Mouse (Mus musculus) heart, embryonic 12.5 days (tissue): Measurements from ENCODE around the gene Adap2. TPM values are rescaled to one million over a fixed set of nuclear protein-coding genes. Genes with fewer than 3 reads are reported as not detected.
A peak's percentile ranks its signal among the peaks of the same experiment; 100 is the strongest.

Experiments
- ATAC-seq: fragments of 200-750 bp; cut with Nextera tagmentation; 2 replicates; pipeline ENCODE4 v1.8.0; 2017; ENCODE audit warnings: moderate TSS enrichment, moderate library complexity; ENCODE audit not compliant: insufficient number of reproducible peaks, low FRiP score
- H3K27ac ChIP-seq: fragments of 300-500 bp; sonication (generic); 2 replicates; pipeline ENCODE4 v1.5.1; 2016; ENCODE audit warnings: mild to moderate bottlenecking, moderate library complexity; ENCODE audit not compliant: poor library complexity, severe bottlenecking
- H3K27me3 ChIP-seq: fragments of 300-500 bp; sonication (generic); replicated peaks from 2 replicates; pipeline ENCODE4 v1.6.1; 2016; ENCODE audit warnings: mild to moderate bottlenecking, moderate library complexity
- H3K36me3 ChIP-seq: fragments of 300-500 bp; sonication (generic); 2 replicates; pipeline ENCODE4 v1.6.1; 2016; ENCODE audit warnings: mild to moderate bottlenecking, moderate library complexity
- H3K4me1 ChIP-seq: fragments of 300-500 bp; sonication (generic); replicated peaks from 2 replicates; pipeline ENCODE4 v1.6.1; 2016; ENCODE audit warnings: mild to moderate bottlenecking
- H3K4me2 ChIP-seq: fragments of 300-500 bp; sonication (generic); 2 replicates; pipeline ENCODE4 v1.6.1; 2016; ENCODE audit warnings: mild to moderate bottlenecking, moderate library complexity
- H3K4me3 ChIP-seq: fragments of 300-500 bp; sonication (generic); 2 replicates; pipeline ENCODE4 v1.5.1; 2016; ENCODE audit warnings: mild to moderate bottlenecking
- H3K9ac ChIP-seq: fragments of 300-500 bp; sonication (generic); 2 replicates; pipeline ENCODE4 v1.6.1; 2016; ENCODE audit warnings: mild to moderate bottlenecking, moderate library complexity
- H3K9me3 ChIP-seq: fragments of 300-500 bp; sonication (generic); replicated peaks from 2 replicates; pipeline ENCODE4 v1.6.1; 2016; ENCODE audit warnings: mild to moderate bottlenecking, moderate library complexity
- WGBS: fragments of 180-500 bp; shearing (Covaris S2); methylation state at CpG from one replicate; pipeline ENCODE4 v1.1.7; 2016; 5-methylcytosine and 5-hydroxymethylcytosine counted together
- polyA plus RNA-seq: library from polyadenylated mRNA; unstranded; fragments of >200 nt; fragmentation: Nextera tagmentation; extraction: Ambion mirVana; gene quantifications from 2 replicates; pipeline ENCODE4 v1.2.1, GENCODE M21; 2016

Gene Adap2
- polyA plus RNA-seq = 0.51 and 0.92 TPM in 2 replicates

GRCm38 (mm10) chr11:80153857-80154495, at the start of gene Adap2:
Gene Adap2 (plus strand): TSS chr11:80154105.
- H3K4me2 ChIP-seq = peak within 1 kb of the TSS; percentile 97
- peaks cover 71% of the 10 kb centered on the region for H3K27me3 ChIP-seq
- 3% methylated on average over 47 of the region's 47 CpGs for WGBS
- H3K27ac ChIP-seq = no peak within 1 kb of the TSS
- no peaks in the 10 kb centered on the region for H3K9me3 ChIP-seq
- peak; percentile 93 for ATAC-seq
- H3K4me1 ChIP-seq = peaks cover 6% of the 10 kb centered on the region
- H3K36me3 ChIP-seq = no peaks in the 10 kb centered on the region
- H3K9ac ChIP-seq = peak within 1 kb of the TSS; percentile 75
- peak within 1 kb of the TSS; percentile 68 for H3K4me3 ChIP-seq

- no peak overlapping the region for H3K27ac ChIP-seq
- no peak overlapping the region for H3K4me2 ChIP-seq
- no peaks in the 10 kb centered on the region for H3K27me3 ChIP-seq
- H3K36me3 ChIP-seq = peaks cover 52% of the 10 kb centered on the region
- H3K9ac ChIP-seq = no peak overlapping the region
- no peaks in the 10 kb centered on the region for H3K9me3 ChIP-seq
- H3K4me3 ChIP-seq = no peak overlapping the region
- ATAC-seq = no peak
- H3K4me1 ChIP-seq = no peaks in the 10 kb centered on the region
- 78% methylated on average over 1 of the region's 1 CpGs for whole genome bisulfite sequencing
Measured at GRCm38 (mm10) chr11:80104407-80104806, 49.5 kb upstream of the Adap2 start.

DNA sequence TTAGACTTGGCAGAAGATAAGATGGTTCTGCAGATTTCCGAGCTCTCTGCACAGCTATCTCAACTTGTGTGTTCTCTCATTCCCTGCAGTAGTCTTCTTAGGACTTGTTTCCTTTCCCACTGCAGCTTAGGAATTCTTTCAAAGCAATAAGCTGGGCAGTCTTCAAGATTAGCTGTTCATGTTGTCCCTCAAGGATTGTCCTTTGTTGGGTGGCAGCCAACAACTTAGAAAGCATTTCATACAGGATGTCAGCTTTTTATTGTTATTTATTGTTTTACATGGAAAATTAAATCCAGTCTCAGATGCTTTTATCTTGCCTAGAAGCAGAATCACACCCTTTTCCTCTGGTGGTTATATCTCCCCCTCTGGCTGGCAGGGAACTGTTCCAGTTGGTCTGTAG, 37.5 kb upstream of the Adap2 start:
- Histone ChIP-seq H3K9me3 (no peaks in the 10 kb centered on the region), H3K4me3 (no peak overlapping the region), H3K4me2 (no peak overlapping the region), H3K27me3 (no peaks in the 10 kb centered on the region), H3K9ac (no peak overlapping the region), H3K27ac (no peak overlapping the region), H3K36me3 (peaks cover 72% of the 10 kb centered on the region), H3K4me1 (no peaks in the 10 kb centered on the region)
- 60% methylated on average over 1 of the region's 1 CpGs for WGBS
- no peak for ATAC-seq

GRCm38 (mm10) chr11:80132050-80132449, 21.9 kb upstream of the Adap2 start:
- Histone ChIP-seq H3K9me3 (no peaks in the 10 kb centered on the region), H3K4me3 (no peak overlapping the region), H3K36me3 (peaks cover 62% of the 10 kb centered on the region), H3K27ac (no peak overlapping the region), H3K4me1 (no peaks in the 10 kb centered on the region), H3K4me2 (no peak overlapping the region), H3K9ac (no peak overlapping the region), H3K27me3 (no peaks in the 10 kb centered on the region)
- WGBS = 66% methylated on average over 1 of the region's 1 CpGs
- ATAC-seq = no peak

DNA sequence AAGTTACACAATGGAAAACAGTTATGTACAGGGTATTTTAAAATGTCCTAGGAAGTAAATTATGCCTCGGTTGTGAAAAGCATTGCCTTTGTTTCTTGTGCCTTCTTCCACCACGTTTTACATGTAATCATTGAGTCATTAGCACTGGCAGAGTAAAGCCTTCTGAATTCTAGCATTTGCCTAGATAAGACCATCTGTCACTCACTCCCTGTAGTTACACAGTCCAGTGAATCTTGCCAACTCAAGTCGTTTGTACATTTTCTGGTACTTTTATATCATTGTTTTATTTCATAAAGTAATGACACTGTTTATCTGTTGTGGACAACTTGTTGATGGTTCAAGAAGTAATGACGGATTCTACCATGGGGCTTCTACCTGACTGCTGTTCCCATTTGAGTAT, 19.2 kb upstream of the Adap2 start:
- no peak overlapping the region for H3K4me2 ChIP-seq
- WGBS = 65% methylated on average over 4 of the region's 4 CpGs

DNA sequence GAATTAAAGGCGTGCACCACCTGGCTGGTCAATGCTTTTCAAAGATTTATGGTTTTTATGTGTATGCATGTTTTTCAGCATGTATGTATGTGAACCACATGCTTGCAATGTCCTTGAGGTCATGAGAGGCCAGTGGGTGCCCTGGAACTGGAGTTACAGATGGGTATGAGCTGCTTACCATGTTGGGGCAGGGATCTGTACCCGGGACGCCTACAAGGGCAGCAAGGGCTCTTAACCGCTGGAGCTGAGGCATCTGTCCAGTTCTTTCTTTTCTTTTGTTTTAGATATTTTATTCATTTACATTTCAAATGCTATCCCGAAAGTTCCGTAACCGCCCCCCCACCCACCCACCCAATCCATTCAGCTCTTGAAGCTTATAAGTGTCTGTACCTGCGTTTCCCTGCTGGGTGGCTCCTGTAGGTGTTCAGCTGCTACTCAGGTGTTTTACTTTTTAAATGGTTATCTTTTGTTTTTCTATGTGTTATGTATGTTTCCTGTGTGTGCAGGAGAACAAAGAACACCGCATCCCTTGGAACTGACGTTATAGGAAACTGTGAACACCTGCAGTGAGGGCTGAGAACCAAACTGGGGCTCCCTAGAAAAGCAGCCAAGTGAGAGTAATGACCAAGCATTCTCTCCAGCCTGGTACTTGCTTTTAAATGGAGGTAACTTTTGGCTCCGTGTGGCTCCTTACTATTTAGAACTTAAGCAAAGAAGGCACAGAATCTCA, 17.8 kb upstream of the Adap2 start:
- Histone ChIP-seq H3K4me3 (no peak overlapping the region), H3K9ac (no peak overlapping the region), H3K27ac (no peak overlapping the region), H3K27me3 (no peaks in the 10 kb centered on the region), H3K9me3 (no peaks in the 10 kb centered on the region), H3K36me3 (peaks cover 68% of the 10 kb centered on the region), H3K4me2 (no peak overlapping the region), H3K4me1 (peaks cover 8% of the 10 kb centered on the region)
- no peak for ATAC-seq
- 92% methylated on average over 11 of the region's 11 CpGs for WGBS

More for the DNA sequence above, 19.2 kb upstream of the Adap2 start:
- Histone ChIP-seq H3K4me1 (peaks cover 3% of the 10 kb centered on the region; the same call in 1 of the 2 replicates), H3K27me3 (no peaks in the 10 kb centered on the region), H3K9me3 (no peaks in the 10 kb centered on the region), H3K4me3 (no peak overlapping the region), H3K36me3 (peaks cover 72% of the 10 kb centered on the region), H3K27ac (no peak overlapping the region), H3K9ac (no peak overlapping the region)
- ATAC-seq = no peak

DNA sequence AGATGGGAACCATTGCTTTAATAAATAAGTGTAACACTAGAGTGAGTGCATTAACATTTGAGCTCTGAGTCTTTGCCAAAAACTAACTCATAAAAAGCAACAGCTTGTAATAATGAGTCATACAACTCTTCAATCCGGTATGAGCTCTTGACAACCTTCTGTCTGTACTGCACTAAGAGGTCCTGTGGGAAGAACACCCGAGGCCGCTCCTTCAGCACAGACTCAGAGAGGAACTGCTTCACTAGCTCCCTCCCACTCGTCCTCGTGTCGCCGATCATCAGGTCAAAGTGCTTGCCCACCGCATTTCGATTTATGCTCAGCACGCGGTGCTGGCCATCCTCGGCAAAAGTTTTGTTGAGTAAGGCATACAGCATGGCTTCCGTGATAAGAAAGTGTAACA, 17.1 kb upstream of the Adap2 start:
- H3K4me2 ChIP-seq = no peak overlapping the region
- no peak for ATAC-seq
- H3K27ac ChIP-seq = no peak overlapping the region
- H3K9ac ChIP-seq = no peak overlapping the region
- peaks cover 9% of the 10 kb centered on the region for H3K4me1 ChIP-seq
- no peaks in the 10 kb centered on the region for H3K9me3 ChIP-seq
- H3K36me3 ChIP-seq = peaks cover 64% of the 10 kb centered on the region
- H3K4me3 ChIP-seq = no peak overlapping the region
- no peaks in the 10 kb centered on the region for H3K27me3 ChIP-seq
- 89% methylated on average over 13 of the region's 13 CpGs for WGBS

DNA sequence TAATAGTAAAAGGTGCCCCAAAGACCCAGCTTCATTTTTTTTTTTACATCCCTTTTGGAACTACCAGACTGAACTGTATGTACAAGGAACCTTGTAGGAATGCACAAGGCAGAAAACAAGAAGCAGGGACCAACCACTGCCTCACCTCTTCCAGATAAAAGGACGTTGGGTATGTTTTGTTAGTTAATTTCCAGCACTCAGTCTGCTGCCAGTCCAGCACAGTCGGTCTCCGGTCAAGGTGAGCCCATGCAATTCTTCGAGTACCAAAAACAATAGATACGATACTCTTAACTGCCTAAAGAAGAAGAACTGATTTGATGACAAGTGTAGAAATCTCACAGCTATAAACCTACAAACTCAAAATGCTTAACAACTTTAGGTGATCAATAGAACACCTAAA, 16.1 kb upstream of the Adap2 start:
- no peaks in the 10 kb centered on the region for H3K27me3 ChIP-seq
- no peak overlapping the region for H3K9ac ChIP-seq
- no peak overlapping the region for H3K4me2 ChIP-seq
- WGBS = 87% methylated on average over 5 of the region's 5 CpGs
- no peaks in the 10 kb centered on the region for H3K9me3 ChIP-seq
- no peak for ATAC-seq
- H3K36me3 ChIP-seq = peaks cover 55% of the 10 kb centered on the region
- no peak overlapping the region for H3K27ac ChIP-seq
- no peak overlapping the region for H3K4me3 ChIP-seq
- peaks cover 11% of the 10 kb centered on the region for H3K4me1 ChIP-seq

DNA sequence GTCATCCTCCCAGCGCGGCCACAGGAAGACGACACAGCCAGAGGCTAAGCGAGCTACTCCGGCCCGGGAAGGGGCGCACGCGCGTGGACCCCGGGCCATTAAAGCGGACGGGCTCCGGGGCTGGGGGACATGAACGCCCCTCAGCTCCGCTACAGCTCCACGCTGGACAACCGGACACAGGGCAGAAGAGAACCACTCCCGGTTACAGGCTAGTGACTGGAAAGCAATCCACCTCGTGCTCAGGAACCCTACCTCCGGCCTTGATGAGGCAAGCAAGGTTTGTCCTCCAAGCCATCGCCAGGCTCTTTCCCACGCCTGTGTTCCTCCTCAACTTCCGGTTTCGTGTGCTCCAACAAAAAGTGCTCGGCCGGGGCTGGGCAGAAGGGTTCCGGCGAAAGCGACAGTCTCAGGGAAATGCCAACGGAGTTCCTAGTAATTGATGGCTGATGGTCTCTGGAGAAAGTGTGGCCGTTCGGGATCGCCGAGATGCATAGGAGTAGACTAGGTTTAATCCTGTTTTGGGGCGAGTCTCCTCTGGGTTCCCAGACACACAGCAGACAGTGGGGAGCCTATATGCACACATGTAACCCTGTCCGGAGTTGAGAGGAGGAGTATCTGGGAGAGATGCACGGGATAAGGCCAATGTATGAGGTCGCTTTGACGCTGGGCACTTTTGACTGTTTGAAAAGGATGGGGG, 11.9 kb upstream of the Adap2 start, which contains the start of gene Tefm:
Gene Tefm, minus strand, starts transcription at position 351 of the 697 bp plus-strand sequence.
- peaks cover 15% of the 10 kb centered on the region for H3K4me1 ChIP-seq
- peak within 1 kb of the TSS; percentile 79 for H3K4me2 ChIP-seq
- H3K36me3 ChIP-seq = peaks cover 30% of the 10 kb centered on the region
- peak within 1 kb of the TSS; percentile 89 for H3K9ac ChIP-seq
- under 1% methylated on average over 40 of the region's 40 CpGs for WGBS
- H3K27ac ChIP-seq = peak within 1 kb of the TSS; percentile 77
- no peaks in the 10 kb centered on the region for H3K9me3 ChIP-seq
- no peaks in the 10 kb centered on the region for H3K27me3 ChIP-seq
- H3K4me3 ChIP-seq = peak within 1 kb of the TSS; percentile 71
- ATAC-seq = peak; percentile 84

- H3K4me2 ChIP-seq = peak overlapping the region; percentile 79
- WGBS = 52% methylated on average over 8 of the region's 8 CpGs
- peak overlapping the region; percentile 71 for H3K4me3 ChIP-seq
- no peak for ATAC-seq
- no peaks in the 10 kb centered on the region for H3K9me3 ChIP-seq
- H3K9ac ChIP-seq = peak overlapping the region; percentile 32; the same call in 1 of the 2 replicates
- peaks cover 24% of the 10 kb centered on the region for H3K36me3 ChIP-seq
- peaks cover 15% of the 10 kb centered on the region for H3K4me1 ChIP-seq
- no peaks in the 10 kb centered on the region for H3K27me3 ChIP-seq
- no peak overlapping the region for H3K27ac ChIP-seq
Measured at GRCm38 (mm10) chr11:80142872-80143271, 11.0 kb upstream of the Adap2 start.

DNA sequence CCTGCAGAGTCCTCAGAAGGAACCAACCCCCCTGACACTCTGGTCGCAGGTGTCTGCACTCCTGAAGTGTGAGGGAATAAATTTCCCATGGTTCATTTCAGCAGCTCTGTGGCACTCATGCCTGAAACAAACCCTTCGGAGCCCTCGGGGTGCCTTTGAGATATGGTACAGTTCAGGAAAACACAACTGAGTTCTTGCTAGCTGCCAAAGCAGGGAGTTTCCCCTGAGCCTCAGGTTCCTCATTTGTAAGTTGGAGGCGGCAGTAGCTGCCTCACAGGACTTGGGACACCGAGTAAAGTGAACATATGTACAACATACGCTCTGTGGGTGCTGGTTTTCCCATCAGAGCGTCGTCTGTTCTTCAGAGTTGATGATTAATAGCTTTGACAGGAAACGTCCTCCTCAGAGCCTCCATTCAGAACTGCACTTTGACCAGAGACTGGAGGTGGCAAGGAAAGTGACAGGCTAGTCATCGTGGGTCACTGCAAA, 8.1 kb upstream of the Adap2 start:
- H3K9ac ChIP-seq = no peak overlapping the region
- peaks cover 10% of the 10 kb centered on the region for H3K4me1 ChIP-seq
- no peak for ATAC-seq
- H3K4me2 ChIP-seq = no peak overlapping the region
- no peaks in the 10 kb centered on the region for H3K9me3 ChIP-seq
- H3K27me3 ChIP-seq = no peaks in the 10 kb centered on the region
- 46% methylated on average over 10 of the region's 10 CpGs for WGBS
- no peaks in the 10 kb centered on the region for H3K36me3 ChIP-seq
- no peak overlapping the region for H3K4me3 ChIP-seq
- H3K27ac ChIP-seq = no peak overlapping the region
